Mouse (Mus musculus) WW6 (cell line): ENCODE data around the gene Mrpl57.

Experiments
- DNase-seq: peaks from one replicate; pipeline ENCODE4 v3.0.0-alpha.2; 2013; ENCODE audit warnings: low read depth, low spot score

Mrpl57 gene

GRCm38 (mm10) chr14:57859520-57859919 is 33.5 kb downstream of the Mrpl57 start:
- no peak for DNase-seq

- no peak for DNase-seq
Observed at GRCm38 (mm10) chr14:57861987-57862412, 36.0 kb downstream of the Mrpl57 start.

DNA sequence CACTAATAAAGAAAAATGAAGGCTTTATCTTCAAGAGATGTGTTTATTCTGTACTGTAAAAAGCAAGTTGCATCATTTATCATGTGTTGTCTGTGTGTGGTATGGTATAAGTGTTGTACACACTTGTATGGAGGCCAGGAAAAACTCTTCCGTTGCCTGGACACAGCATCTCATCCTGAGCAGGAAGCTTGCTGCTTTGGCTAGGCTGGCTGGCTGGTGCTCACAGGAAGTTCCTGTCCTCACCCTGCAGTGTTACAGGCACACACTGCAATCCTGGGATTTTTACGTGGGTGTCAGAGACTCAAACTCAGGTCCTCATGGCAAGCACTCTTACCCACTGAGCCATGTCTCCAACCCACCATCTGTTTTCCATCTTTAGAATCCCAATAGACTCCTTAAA is 37.1 kb downstream of the Mrpl57 start:
- no peak for DNase-seq

DNA sequence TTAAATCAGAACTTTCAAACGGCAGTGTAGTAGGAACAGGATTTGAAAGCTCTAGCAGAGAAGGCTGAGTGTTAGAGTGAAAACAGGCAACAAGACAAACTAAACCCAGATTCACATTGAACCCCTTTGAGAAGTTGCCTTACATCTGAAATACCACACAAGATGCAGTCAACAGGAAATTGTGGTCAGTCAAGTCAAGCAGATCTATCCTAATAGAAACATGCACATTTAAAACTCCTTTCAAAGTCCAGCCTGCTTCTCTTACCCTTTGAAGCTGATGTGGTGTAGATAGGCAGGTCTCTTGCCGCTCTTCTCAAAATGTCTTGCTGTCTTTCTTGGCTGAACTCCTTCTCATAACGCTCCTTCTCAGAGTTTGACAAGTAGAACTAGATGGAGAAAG is 39.2 kb downstream of the Mrpl57 start:
- no peak for DNase-seq

GRCm38 (mm10) chr14:57866676-57867276 is 40.7 kb downstream of the Mrpl57 start:
- no peak for DNase-seq

DNA sequence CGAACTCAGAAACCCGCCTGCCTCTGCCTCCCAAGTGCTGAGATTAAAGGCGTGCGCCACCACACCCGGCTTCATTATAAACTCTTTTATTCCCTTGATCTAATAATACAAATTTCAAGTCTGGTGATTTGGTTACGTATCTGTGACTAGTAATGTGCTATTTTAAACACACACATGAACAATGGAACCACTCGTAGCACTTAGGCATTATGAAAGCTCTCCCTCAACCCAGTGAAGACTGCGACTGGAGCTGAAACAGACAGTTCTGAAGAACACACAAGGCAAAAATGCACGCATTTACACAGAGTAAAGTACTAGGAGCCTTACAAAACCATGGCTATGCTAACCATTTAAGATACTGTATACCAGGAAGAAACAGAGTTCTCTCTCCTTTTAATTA is 51.9 kb downstream of the Mrpl57 start:
- DNase-seq: no peak
